Mouse (Mus musculus): ENCODE measurements around the gene Mecr.

The Mecr gene

GRCm38 (mm10) chr4:131836351-131836881 is 6.9 kb upstream of the Mecr start:
- no peak for DNase-seq (ENCODE audit: low spot score in 2 of 2)

GRCm38 (mm10) chr4:131836891-131837491 is 6.3 kb upstream of the Mecr start:
- DNase-seq (ENCODE audit: low spot score in 2 of 2), result peak in 1 of 2 experiments; percentile 19

- peak; percentile 60 to 90 for DNase-seq (ENCODE audit: low spot score in 2 of 2)
Measured at GRCm38 (mm10) chr4:131837872-131838524, 5.3 kb upstream of the Mecr start, which contains the start of gene Ptpru. Gene Ptpru (minus strand): TSS chr4:131838288.

GRCm38 (mm10) chr4:131845991-131846778 is 2.9 kb downstream of the Mecr start:
- no peak for DNase-seq (ENCODE audit: low spot score in 2 of 2)

- no peak for DNase-seq (ENCODE audit: low spot score in 2 of 2)
Measured at GRCm38 (mm10) chr4:131848082-131848481, 4.8 kb downstream of the Mecr start.

GRCm38 (mm10) chr4:131849986-131850638 is 6.8 kb downstream of the Mecr start:
- no peak for DNase-seq (ENCODE audit: low spot score in 2 of 2)

- no peak for DNase-seq (ENCODE audit: low spot score in 2 of 2)
Measured at GRCm38 (mm10) chr4:131854950-131855349, 11.7 kb downstream of the Mecr start.

GRCm38 (mm10) chr4:131860492-131861340 is 17.4 kb downstream of the Mecr start:
- peak; percentile 71 to 82 for DNase-seq (ENCODE audit: low spot score in 2 of 2)

GRCm38 (mm10) chr4:131861341-131861739 is 18.1 kb downstream of the Mecr start:
- no peak for DNase-seq (ENCODE audit: low spot score in 2 of 2)

- DNase-seq (ENCODE audit: low spot score in 2 of 2), result no peak
Measured at GRCm38 (mm10) chr4:131872672-131873292, 29.5 kb downstream of the Mecr start.

- DNase-seq (ENCODE audit: low spot score in 2 of 2), result peak; percentile 91 to 94
Measured at GRCm38 (mm10) chr4:131873293-131874168, 30.3 kb downstream of the Mecr start, which contains the start of gene Srsf4. Gene Srsf4 (plus strand): TSS chr4:131873617.

GRCm38 (mm10) chr4:131874169-131874536 is 30.9 kb downstream of the Mecr start:
- DNase-seq (ENCODE audit: low spot score in 2 of 2), result no peak

GRCm38 (mm10) chr4:131874567-131874966 is 31.3 kb downstream of the Mecr start:
- DNase-seq (ENCODE audit: low spot score in 2 of 2), result no peak

- no peak for DNase-seq (ENCODE audit: low spot score in 2 of 2)
Measured at GRCm38 (mm10) chr4:131875242-131875641, 32.0 kb downstream of the Mecr start.

- no peak for DNase-seq (ENCODE audit: low spot score in 2 of 2)
Measured at GRCm38 (mm10) chr4:131876836-131877235, 33.6 kb downstream of the Mecr start.

- no peak for DNase-seq (ENCODE audit: low spot score in 2 of 2)
Measured at GRCm38 (mm10) chr4:131879692-131880091, 36.4 kb downstream of the Mecr start.

GRCm38 (mm10) chr4:131881306-131881705 is 38.0 kb downstream of the Mecr start:
- no peak for DNase-seq (ENCODE audit: low spot score in 2 of 2)

- no peak for DNase-seq (ENCODE audit: low spot score in 2 of 2)
Measured at GRCm38 (mm10) chr4:131883571-131883970, 40.3 kb downstream of the Mecr start.

GRCm38 (mm10) chr4:131885376-131885775 is 42.1 kb downstream of the Mecr start:
- DNase-seq (ENCODE audit: low spot score in 2 of 2), result no peak
